Mouse (Mus musculus) G1E-ER4 (cell line): ENCODE measurements around the gene Bach2. TPM values are rescaled to one million over a fixed set of nuclear protein-coding genes. Genes with fewer than 3 reads are reported as not detected.

ENCODE experiments used
- GATA1 ChIP-seq: IDR thresholded peaks from one replicate; pipeline ENCODE4 v1.8.0; 2012; ENCODE audit warnings: low read length, inconsistent platforms
- polyA plus RNA-seq: library from polyadenylated mRNA; stranded (reverse); fragments of >175 nt; gene quantifications from 2 replicates; pipeline ENCODE4 v1.2.3, GENCODE M21; 2012

Gene Bach2
- polyA plus RNA-seq, 1 experiment, result not detected

- no peak for TF ChIP-seq GATA1
Observed at GRCm38 (mm10) chr4:32423667-32424066, 185.1 kb downstream of the Bach2 start.

DNA sequence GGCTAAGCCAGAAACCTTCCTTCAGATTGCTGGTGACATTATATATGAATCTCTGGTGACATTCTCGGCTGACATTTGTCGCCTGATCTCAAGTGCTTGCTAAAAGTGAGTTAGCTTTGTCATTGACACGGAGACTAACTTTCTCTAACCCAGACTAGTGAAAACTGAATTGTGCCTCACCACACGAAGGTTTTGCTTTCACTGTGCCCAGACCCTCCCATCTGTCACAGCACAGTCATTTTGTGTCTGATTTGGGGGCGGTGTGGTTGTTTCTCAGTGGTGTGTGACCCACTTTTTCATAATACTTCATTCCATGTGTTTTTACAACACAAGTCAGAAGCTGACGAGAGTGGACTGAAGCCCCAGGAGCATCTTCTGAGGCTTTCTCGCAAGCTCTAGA lies 185.8 kb downstream of the Bach2 start:
- no peak for TF ChIP-seq GATA1

DNA sequence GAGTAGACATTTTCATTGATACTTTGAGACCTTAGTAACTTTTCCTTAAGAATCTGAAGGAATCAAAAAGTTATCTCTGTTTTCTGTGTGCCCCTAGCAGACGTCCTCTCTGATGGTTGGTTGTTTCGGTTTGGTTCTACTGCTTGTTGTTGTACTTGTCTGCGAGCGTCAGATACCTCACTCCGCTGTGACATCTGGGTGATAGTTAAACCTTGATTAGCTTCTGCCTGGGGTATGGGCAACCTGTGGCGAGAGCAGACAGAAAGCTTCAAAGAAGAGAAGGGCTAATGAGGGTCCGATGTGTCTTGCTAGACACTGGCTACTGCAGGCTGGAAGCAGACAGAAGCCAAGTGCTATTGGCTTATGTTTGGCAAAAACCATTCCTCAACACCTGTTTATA lies 186.5 kb downstream of the Bach2 start:
- no peak for TF ChIP-seq GATA1

DNA sequence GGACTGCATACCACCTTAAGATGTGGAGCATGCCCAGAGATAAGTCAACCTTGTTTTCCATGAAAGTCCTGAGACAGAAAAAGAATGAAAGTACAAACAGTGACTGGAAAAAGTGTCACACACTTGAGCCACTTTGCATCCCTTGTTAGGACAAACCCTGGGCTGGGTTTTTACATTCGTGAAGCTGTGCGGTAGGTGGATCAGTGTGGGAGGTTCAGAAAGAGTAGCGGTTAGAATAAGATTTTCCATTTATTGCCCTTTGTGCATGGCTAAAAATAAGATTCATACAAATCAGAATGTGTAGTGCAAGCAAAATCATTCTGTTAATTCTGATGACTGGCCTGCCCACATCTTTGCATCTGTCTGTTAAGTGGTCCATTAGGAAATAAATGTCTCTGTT lies 187.0 kb downstream of the Bach2 start:
- no peak for TF ChIP-seq GATA1

DNA sequence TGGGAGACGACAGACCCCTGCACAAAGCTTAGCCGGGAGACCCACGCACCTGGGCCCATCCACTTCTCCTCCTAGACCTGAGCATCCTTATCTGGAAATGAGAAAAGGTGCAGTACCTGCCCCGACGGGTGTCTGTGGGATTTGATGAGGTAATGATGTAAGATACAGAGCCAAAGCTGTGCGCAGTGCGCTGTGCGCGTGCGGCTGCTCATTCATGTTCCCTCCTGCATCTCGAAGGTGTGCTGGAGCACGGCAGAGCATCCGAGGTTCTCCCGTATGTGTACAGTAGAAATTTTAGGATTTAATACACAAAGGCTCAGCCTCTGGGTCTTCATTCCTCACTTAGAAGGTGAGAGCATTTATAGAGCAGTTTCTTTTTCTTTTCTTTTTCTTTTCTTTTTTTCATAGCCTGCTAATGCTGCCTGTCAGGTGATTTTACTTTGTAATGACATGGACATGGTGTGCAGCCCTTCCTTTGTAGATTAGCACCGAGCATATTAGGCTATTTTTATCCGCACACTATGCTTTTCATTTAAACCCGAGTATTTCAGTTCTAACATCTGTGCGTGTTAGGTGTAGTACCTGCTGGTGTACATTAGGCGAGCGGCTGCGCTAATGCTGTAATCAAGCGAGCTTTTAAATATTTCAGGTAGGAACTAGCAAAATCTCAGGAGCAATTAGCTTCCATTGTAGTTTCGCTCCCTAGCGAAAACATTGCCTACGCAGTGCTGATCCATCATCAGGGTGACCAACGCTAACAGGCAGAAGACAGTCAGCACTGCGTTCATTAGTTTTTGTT lies 188.4 kb downstream of the Bach2 start:
- TF ChIP-seq GATA1, result no peak

DNA sequence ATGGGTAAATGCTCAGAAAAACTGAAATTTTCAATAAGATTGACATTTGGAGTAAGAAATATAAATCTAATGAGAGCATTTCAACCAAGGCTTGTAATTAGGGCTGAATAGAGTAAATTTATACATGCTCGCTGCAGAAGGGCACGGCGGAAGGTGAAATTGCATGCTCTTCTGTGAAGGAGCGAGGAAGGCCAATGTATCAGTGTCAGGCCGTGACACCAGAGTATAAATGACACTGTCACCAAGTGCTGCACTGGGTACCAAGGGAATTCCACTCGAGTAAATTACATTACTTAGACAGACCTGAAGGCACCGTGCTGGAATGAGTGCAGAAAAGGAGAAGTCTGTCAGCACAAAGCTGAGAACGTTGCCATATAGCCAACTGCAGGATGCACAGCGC lies 190.1 kb downstream of the Bach2 start:
- TF ChIP-seq GATA1, result no peak

GRCm38 (mm10) chr4:32430136-32430535 lies 191.5 kb downstream of the Bach2 start:
- TF ChIP-seq GATA1, result no peak

GRCm38 (mm10) chr4:32430981-32431380 lies 192.4 kb downstream of the Bach2 start:
- no peak for TF ChIP-seq GATA1

- no peak for TF ChIP-seq GATA1
Observed at GRCm38 (mm10) chr4:32432271-32432781, 193.7 kb downstream of the Bach2 start.

DNA sequence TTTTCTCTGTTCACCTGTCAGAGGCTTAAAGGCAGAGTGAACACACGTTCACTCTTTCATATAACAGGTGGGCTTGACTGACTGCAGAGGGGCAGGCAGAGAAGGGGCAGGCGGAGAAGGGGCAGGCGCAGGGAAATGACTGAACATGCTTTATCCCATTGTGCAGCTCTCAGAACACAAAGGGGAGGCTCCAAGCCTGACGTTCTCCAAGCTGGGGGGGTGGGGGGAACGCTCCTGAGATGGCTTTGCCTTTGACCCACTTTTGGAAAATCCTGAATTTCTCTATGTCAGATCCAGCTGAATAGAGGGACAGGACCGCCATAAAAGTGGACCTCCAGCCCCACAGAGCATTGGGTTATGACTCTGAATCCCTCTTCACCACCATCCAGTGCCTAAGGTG lies 194.3 kb downstream of the Bach2 start:
- TF ChIP-seq GATA1, result no peak

DNA sequence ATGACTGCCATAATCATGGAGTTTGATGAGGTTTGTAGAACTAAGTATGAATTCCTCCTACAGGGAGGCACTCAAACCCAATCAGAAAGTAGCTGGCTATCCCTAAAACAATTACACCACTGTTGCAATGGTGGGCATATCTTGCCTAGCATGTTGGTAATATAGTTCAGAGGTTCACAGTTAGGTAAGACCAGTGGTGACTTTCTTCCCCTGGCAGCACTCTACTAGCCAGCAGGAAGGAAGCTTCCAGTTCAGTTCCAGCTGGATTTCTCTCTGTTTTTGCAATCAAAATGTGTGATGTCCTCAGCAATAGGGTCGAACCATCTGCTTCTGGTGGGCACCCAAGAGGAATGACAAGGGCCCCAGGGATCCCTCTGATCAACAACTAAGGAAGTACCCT lies 196.0 kb downstream of the Bach2 start:
- no peak for TF ChIP-seq GATA1

GRCm38 (mm10) chr4:32439974-32440739 lies 201.6 kb downstream of the Bach2 start:
- no peak for TF ChIP-seq GATA1

DNA sequence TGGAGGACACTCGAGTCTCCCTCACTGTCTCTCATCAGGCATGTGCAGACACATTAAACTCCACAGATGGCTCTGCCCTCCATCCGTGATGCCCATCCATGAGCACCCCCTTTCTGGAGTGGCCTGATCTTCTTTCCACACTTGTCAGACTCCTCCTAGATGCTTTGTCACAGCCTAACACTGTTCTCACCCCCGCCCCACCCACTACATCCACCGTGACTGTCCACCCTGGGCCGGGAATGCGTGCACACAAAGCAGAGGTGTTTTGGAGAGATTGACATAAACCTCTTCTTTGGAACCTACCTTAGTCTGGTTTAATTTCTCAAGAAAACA lies 202.1 kb downstream of the Bach2 start:
- no peak for TF ChIP-seq GATA1

DNA sequence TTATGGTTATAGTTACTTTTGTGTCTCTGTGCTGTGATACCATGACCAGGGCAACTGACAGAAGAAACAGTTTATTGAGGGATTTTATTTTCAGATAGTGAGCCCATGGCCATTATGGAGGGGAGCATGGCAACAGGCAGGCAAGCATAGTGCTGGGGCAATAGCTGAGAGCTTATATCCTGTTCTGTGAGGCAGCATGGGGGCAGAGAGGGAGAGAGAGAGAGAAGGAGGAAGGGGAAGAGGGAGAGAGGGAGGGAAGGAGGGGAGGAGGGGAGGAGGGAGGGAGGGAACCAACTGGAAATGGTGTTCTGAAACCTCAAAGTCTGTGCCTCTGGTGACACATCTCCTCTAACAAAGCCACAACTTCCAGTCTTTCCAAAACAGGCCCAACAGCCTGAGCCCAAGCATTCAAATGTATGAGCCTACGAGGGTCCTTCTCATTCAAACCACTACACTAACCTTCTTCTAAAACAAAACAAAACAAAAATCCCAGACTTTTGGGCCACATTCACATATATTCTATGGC lies 206.1 kb downstream of the Bach2 start:
- no peak for TF ChIP-seq GATA1

GRCm38 (mm10) chr4:32447850-32448249 lies 209.2 kb downstream of the Bach2 start:
- TF ChIP-seq GATA1, result no peak

- TF ChIP-seq GATA1, result no peak
Observed at GRCm38 (mm10) chr4:32461986-32462385, 223.4 kb downstream of the Bach2 start.
